Mouse (Mus musculus): ENCODE data around the gene Gm21970. TPM values are rescaled to one million over a fixed set of nuclear protein-coding genes. Genes with fewer than 3 reads are reported as not detected.

Gene Gm21970
- polyA plus RNA-seq, 2 experiments = 0.04 TPM; not detected in 1

DNA sequence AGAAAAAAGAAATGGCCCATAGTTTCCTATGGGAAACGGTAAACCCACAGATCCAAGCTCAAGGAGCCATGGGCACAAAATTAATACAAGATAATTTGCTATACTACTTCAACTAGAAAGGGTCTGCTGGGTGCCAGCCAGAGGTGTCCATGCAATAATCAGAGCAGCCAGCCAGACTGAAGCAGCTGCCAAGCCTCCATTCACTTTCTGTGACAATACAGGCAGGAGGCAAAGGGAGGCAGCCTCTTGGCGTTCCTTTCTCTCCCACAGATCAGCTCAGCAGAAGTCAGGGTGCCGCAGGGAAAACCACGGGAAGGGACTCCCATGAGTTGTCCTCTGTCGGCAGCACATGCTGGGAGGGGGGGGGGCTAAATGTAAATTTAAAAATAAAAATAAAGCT, 67.5 kb downstream of the Gm21970 start:
- peak overlapping the region; percentile 46; the same call in 1 of the 2 replicates for H3K27ac ChIP-seq
- H3K4me1 ChIP-seq (replicated peaks; ENCODE audit: control insufficient read depth in 2 of 2, insufficient read depth in 2 of 2, low read length in 1 of 2) = peaks cover 24 to 36% of the 10 kb centered on the region in 2 experiments

GRCm38 (mm10) chr16:91459396-91459795, 67.9 kb downstream of the Gm21970 start:
- H3K27ac ChIP-seq = peak overlapping the region; percentile 46; the same call in 1 of the 2 replicates
- H3K9me3 ChIP-seq (ENCODE audit: control insufficient read depth, low read length) = no peaks in the 10 kb centered on the region
- H3K9ac ChIP-seq (replicated peaks) = no peak overlapping the region
- H3K4me3 ChIP-seq (ENCODE audit: insufficient read depth in 1 of 2, low read depth in 2 of 2, low read length in 2 of 2) = no peak overlapping the region
- ATAC-seq (ENCODE audit: insufficient read depth) = no peak
- no peak for DNase-seq (ENCODE audit: low read depth in 3 of 3, low spot score in 3 of 3)
- H3K27me3 ChIP-seq (ENCODE audit: control insufficient read depth, insufficient read depth, low read length) = no peaks in the 10 kb centered on the region
- no peaks in the 10 kb centered on the region for H3K36me3 ChIP-seq (replicated peaks; ENCODE audit: control insufficient read depth, insufficient read depth, low read depth)
- no peak overlapping the region for H3K4me2 ChIP-seq (ENCODE audit: low read depth)
- WGBS (ENCODE audit: insufficient replicate concordance) = 84% methylated on average over 3 of the region's 3 CpGs
- no peak for TF ChIP-seq CTCF (IDR thresholded peaks at IDR 0.05; ENCODE audit: low read depth)
- TF ChIP-seq EP300 (IDR thresholded peaks at IDR 0.05; ENCODE audit: low read depth) = no peak
- H3K4me1 ChIP-seq (replicated peaks; ENCODE audit: control insufficient read depth in 2 of 2, insufficient read depth in 2 of 2, low read length in 1 of 2) = peaks cover 28 to 40% of the 10 kb centered on the region in 2 experiments

More for the DNA sequence above, 67.5 kb downstream of the Gm21970 start:
- no peak for ATAC-seq (ENCODE audit: insufficient read depth)
- 76% methylated on average over 5 of the region's 5 CpGs for WGBS (ENCODE audit: insufficient replicate concordance)
- Histone ChIP-seq H3K9ac (replicated peaks) (peak overlapping the region; percentile 31; the same call in 1 of the 2 replicates), H3K4me2 (ENCODE audit: low read depth) (no peak overlapping the region), H3K4me3 (ENCODE audit: insufficient read depth in 1 of 2, low read depth in 2 of 2, low read length in 2 of 2) (no peak overlapping the region), H3K36me3 (replicated peaks; ENCODE audit: control insufficient read depth, insufficient read depth, low read depth) (no peaks in the 10 kb centered on the region), H3K27me3 (ENCODE audit: control insufficient read depth, insufficient read depth, low read length) (no peaks in the 10 kb centered on the region), H3K9me3 (ENCODE audit: control insufficient read depth, low read length) (no peaks in the 10 kb centered on the region)
- no peak for DNase-seq (ENCODE audit: low read depth in 3 of 3, low spot score in 3 of 3)
- TF ChIP-seq CTCF (IDR thresholded peaks at IDR 0.05; ENCODE audit: low read depth) (no peak), EP300 (IDR thresholded peaks at IDR 0.05; ENCODE audit: low read depth) (no peak)

DNA sequence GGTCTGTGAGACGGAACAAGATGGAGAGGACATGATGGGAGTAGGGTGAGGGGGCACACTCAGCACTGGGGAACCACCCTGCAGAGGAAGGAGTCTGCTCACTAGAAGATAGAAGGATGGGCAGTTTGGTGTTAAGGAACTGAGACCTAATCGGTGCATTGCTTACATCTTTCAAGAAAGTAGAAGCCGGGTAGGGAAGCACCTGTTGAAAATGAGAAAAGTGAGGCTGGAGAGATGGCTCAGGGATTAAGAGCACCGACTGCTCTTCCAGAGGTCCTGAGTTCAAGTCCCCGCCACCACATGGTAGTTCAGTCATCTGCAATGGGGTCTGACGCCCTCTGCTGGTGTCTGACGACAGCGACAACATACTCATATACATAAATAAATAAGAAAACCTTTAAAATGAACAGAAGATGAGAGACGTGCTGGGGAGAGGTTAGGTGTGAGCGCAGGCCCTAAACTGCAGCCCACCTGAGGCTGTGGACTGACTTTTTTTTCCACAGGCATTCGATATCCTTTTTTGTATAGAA, 68.4 kb downstream of the Gm21970 start:
- Histone ChIP-seq H3K4me2 (ENCODE audit: low read depth) (no peak overlapping the region), H3K27ac (peak overlapping the region; percentile 54; the same call in 1 of the 2 replicates), H3K27me3 (ENCODE audit: control insufficient read depth, insufficient read depth, low read length) (no peaks in the 10 kb centered on the region), H3K36me3 (replicated peaks; ENCODE audit: control insufficient read depth, insufficient read depth, low read depth) (no peaks in the 10 kb centered on the region), H3K4me3 (ENCODE audit: insufficient read depth in 1 of 2, low read depth in 2 of 2, low read length in 2 of 2) (no peak overlapping the region), H3K4me1 (replicated peaks; ENCODE audit: control insufficient read depth in 2 of 2, insufficient read depth in 2 of 2, low read length in 1 of 2) (peaks cover 28 to 42% of the 10 kb centered on the region in 2 experiments), H3K9me3 (ENCODE audit: control insufficient read depth, low read length) (no peaks in the 10 kb centered on the region), H3K9ac (replicated peaks) (no peak overlapping the region; the same call in 1 of the 2 replicates)
- 73% methylated on average over 11 of the region's 11 CpGs for WGBS (ENCODE audit: insufficient replicate concordance)
- no peak for DNase-seq (ENCODE audit: low read depth in 3 of 3, low spot score in 3 of 3)
- TF ChIP-seq CTCF (IDR thresholded peaks at IDR 0.05; ENCODE audit: low read depth) (peak; percentile 82), EP300 (IDR thresholded peaks at IDR 0.05; ENCODE audit: low read depth) (no peak)
- ATAC-seq (ENCODE audit: insufficient read depth) = no peak

- Histone ChIP-seq H3K4me1 (replicated peaks; ENCODE audit: control insufficient read depth in 2 of 2, insufficient read depth in 2 of 2, low read length in 1 of 2) (peaks cover 29 to 45% of the 10 kb centered on the region in 2 experiments), H3K36me3 (replicated peaks; ENCODE audit: control insufficient read depth, insufficient read depth, low read depth) (no peaks in the 10 kb centered on the region), H3K27ac (peak overlapping the region; percentile 54), H3K4me3 (ENCODE audit: insufficient read depth in 1 of 2, low read depth in 2 of 2, low read length in 2 of 2) (peak overlapping the region; percentile 30 to 36; a peak in 3 of 4 replicates), H3K9me3 (ENCODE audit: control insufficient read depth, low read length) (no peaks in the 10 kb centered on the region), H3K27me3 (ENCODE audit: control insufficient read depth, insufficient read depth, low read length) (no peaks in the 10 kb centered on the region), H3K9ac (replicated peaks) (peak overlapping the region; percentile 65), H3K4me2 (ENCODE audit: low read depth) (peak overlapping the region; percentile 60)
- no peak for TF ChIP-seq EP300 (IDR thresholded peaks at IDR 0.05; ENCODE audit: low read depth)
- no peak for TF ChIP-seq CTCF (IDR thresholded peaks at IDR 0.05; ENCODE audit: low read depth)
- 23% methylated on average over 11 of the region's 11 CpGs for whole genome bisulfite sequencing (ENCODE audit: insufficient replicate concordance)
- DNase-seq (ENCODE audit: low read depth in 3 of 3, low spot score in 3 of 3) (no peak), ATAC-seq (ENCODE audit: insufficient read depth) (no peak)
These were observed 69.6 kb downstream of the Gm21970 start for GRCm38 (mm10) chr16:91461066-91461638.

GRCm38 (mm10) chr16:91461773-91462181, 70.3 kb downstream of the Gm21970 start:
- Histone ChIP-seq H3K36me3 (replicated peaks; ENCODE audit: control insufficient read depth, insufficient read depth, low read depth) (peaks cover 5% of the 10 kb centered on the region; the same call in 1 of the 2 replicates), H3K9ac (replicated peaks) (peak overlapping the region; percentile 51), H3K4me1 (replicated peaks; ENCODE audit: control insufficient read depth in 2 of 2, insufficient read depth in 2 of 2, low read length in 1 of 2) (peaks cover 34 to 49% of the 10 kb centered on the region in 2 experiments), H3K4me3 (ENCODE audit: insufficient read depth in 1 of 2, low read depth in 2 of 2, low read length in 2 of 2) (peak overlapping the region in 1 of 2 experiments; percentile 14; a peak in 1 of 4 replicates), H3K27me3 (ENCODE audit: control insufficient read depth, insufficient read depth, low read length) (no peaks in the 10 kb centered on the region), H3K4me2 (ENCODE audit: low read depth) (peak overlapping the region; percentile 60), H3K27ac (peak overlapping the region; percentile 77), H3K9me3 (ENCODE audit: control insufficient read depth, low read length) (no peaks in the 10 kb centered on the region)
- ATAC-seq (ENCODE audit: insufficient read depth) (no peak), DNase-seq (ENCODE audit: low read depth in 3 of 3, low spot score in 3 of 3) (no peak)
- 22% methylated on average over 9 of the region's 9 CpGs for WGBS (ENCODE audit: insufficient replicate concordance)
- TF ChIP-seq CTCF (IDR thresholded peaks at IDR 0.05; ENCODE audit: low read depth) = no peak
- no peak for TF ChIP-seq EP300 (IDR thresholded peaks at IDR 0.05; ENCODE audit: low read depth)

Data from liver, embryonic 14.5 days (tissue).